Mouse (Mus musculus): ENCODE results near the gene Ap1ar.

GRCm38 (mm10) chr3:127863571-127863970, 26.2 kb upstream of the Ap1ar start:
- TF ChIP-seq POLR2A (IDR thresholded peaks at IDR 0.05; ENCODE audit: extremely low read depth, insufficient read depth, low read length) (no peak), CTCF (IDR thresholded peaks at IDR 0.05; ENCODE audit: low read depth, low read length) (no peak)
